Mouse (Mus musculus) bone marrow, adult 2 months (tissue): Measurements from ENCODE around the gene Slc5a11.

Experiments
- CTCF ChIP-seq: fragments of 200-500 bp; IDR thresholded peaks from 2 replicates; pipeline ENCODE4 v1.5.1; 2011; ENCODE audit warnings: low read length, control low read depth; ENCODE audit not compliant: control insufficient read depth, insufficient read depth
- POLR2A ChIP-seq: fragments of 200-500 bp; IDR thresholded peaks from 2 replicates; pipeline ENCODE4 v1.6.1; 2011; ENCODE audit warnings: low read depth, mild to moderate bottlenecking, control low read depth, low read length, borderline replicate concordance; ENCODE audit not compliant: control insufficient read depth

DNA sequence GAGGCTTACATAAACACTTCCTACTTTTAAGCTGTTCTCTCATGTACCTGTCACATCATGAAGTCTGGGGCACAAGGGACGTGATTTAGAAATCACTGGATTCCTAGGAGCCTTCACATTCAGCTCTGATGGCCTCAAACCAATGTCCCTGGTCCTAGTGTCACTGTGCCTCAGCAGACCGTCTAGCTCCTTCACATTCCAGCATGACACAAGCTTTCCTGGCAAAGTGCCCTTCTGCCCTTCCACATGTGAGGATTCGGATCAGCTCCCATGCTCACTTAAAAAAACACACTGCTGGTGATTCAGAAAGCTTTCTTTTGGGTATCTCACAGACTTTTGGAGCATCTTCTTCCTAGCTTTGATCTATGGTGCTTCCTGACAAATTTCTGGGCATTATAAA, 83.6 kb downstream of the Slc5a11 start:
- TF ChIP-seq CTCF (no peak), POLR2A (no peak)
